Mouse (Mus musculus) 416B (cell line): ENCODE results near the gene C1ql4.
"Not testable (repeated sequence)": the region's sequence is repeated elsewhere in the genome, so short reads cannot be mapped to it uniquely, and the experiment has no call there.

ENCODE experiments used
- DNase-seq: peaks from one replicate; pipeline ENCODE4 v3.0.0; 2011; ENCODE audit warnings: low read depth

The C1ql4 gene

GRCm38 (mm10) chr15:99074600-99075333 lies 12.8 kb downstream of the C1ql4 start:
- peak; percentile 100 for DNase-seq

- DNase-seq: peak; percentile 75
Observed at GRCm38 (mm10) chr15:99074019-99074599, 13.5 kb downstream of the C1ql4 start, which contains the start of gene Troap. Gene Troap, plus strand, starts transcription at chr15:99074575.

- DNase-seq: peak; percentile 42
Observed at GRCm38 (mm10) chr15:99071988-99072387, 15.6 kb downstream of the C1ql4 start.

GRCm38 (mm10) chr15:99065557-99066165 lies 22.0 kb downstream of the C1ql4 start:
- DNase-seq: no peak

- peak; percentile 36 for DNase-seq
Observed at GRCm38 (mm10) chr15:99056332-99056731, 31.3 kb downstream of the C1ql4 start.

- DNase-seq: no peak
Observed at GRCm38 (mm10) chr15:99055511-99055961, 32.1 kb downstream of the C1ql4 start.

GRCm38 (mm10) chr15:99055040-99055439 lies 32.6 kb downstream of the C1ql4 start, which contains the start of gene Prph:
Gene Prph, plus strand, starts transcription at chr15:99055174.
- no peak for DNase-seq

GRCm38 (mm10) chr15:99053373-99053772 lies 34.2 kb downstream of the C1ql4 start:
- DNase-seq: no peak

- DNase-seq: peak; percentile 76
Observed at GRCm38 (mm10) chr15:99049473-99050253, 38.0 kb downstream of the C1ql4 start.

- DNase-seq: not testable (repeated sequence)
Observed at GRCm38 (mm10) chr15:99045734-99046133, 41.9 kb downstream of the C1ql4 start.

- DNase-seq: peak; percentile 36
Observed at GRCm38 (mm10) chr15:99044854-99045253, 42.8 kb downstream of the C1ql4 start.

- no peak for DNase-seq
Observed at GRCm38 (mm10) chr15:99042334-99042733, 45.3 kb downstream of the C1ql4 start.

- DNase-seq: no peak
Observed at GRCm38 (mm10) chr15:99040920-99041856, 46.4 kb downstream of the C1ql4 start.

- peak; percentile 35 for DNase-seq
Observed at GRCm38 (mm10) chr15:99039996-99040919, 47.4 kb downstream of the C1ql4 start.

- peak; percentile 40 for DNase-seq
Observed at GRCm38 (mm10) chr15:99039306-99039705, 48.3 kb downstream of the C1ql4 start.

GRCm38 (mm10) chr15:99038797-99039196 lies 48.8 kb downstream of the C1ql4 start:
- DNase-seq: peak; percentile 36

- peak; percentile 57 for DNase-seq
Observed at GRCm38 (mm10) chr15:99038025-99038424, 49.6 kb downstream of the C1ql4 start.

GRCm38 (mm10) chr15:99036249-99036905 lies 51.2 kb downstream of the C1ql4 start:
- DNase-seq: no peak

GRCm38 (mm10) chr15:99035431-99035830 lies 52.2 kb downstream of the C1ql4 start:
- no peak for DNase-seq
